In genomic region chr2:74891868-74892267, GRCm38 (mm10) we compare ENCODE assay signal across 21 mouse cellular contexts.
"Had no signal": no experiment of that assay in that cellular context is flagged by ENCODE, and none has a peak within 500 bp of the region (broad histone marks: within the 10 kb centered on the region; RNA-seq: fewer than 3 reads in every experiment).

No protein-coding gene starts in this region.

- H3K27ac ChIP-seq: lung, embryonic 15.5 days; macrophage; midbrain, embryonic 10.5 days; midbrain, embryonic 12.5 days; neural tube, embryonic 13.5 days; neural tube, embryonic 15.5 days; stomach, embryonic 15.5 days; stomach, postnatal 0 days had no signal

- H3K9ac ChIP-seq: lung, embryonic 15.5 days; midbrain, embryonic 12.5 days; neural tube, embryonic 13.5 days; neural tube, embryonic 15.5 days; stomach, embryonic 15.5 days had no signal

- H3K27me3 ChIP-seq: lung, embryonic 15.5 days; midbrain, embryonic 12.5 days; neural tube, embryonic 13.5 days; neural tube, embryonic 15.5 days; stomach, embryonic 15.5 days had no signal

- H3K4me2 ChIP-seq: lung, embryonic 15.5 days; midbrain, embryonic 12.5 days; neural tube, embryonic 13.5 days; neural tube, embryonic 15.5 days; stomach, embryonic 15.5 days had no signal

- H3K9me3 ChIP-seq: lung, embryonic 15.5 days; midbrain, embryonic 10.5 days; neural tube, embryonic 13.5 days; neural tube, embryonic 15.5 days; stomach, embryonic 15.5 days had no signal

- H3K4me1 ChIP-seq: megakaryocyte, embryonic 14.5 days; midbrain, embryonic 12.5 days; neural tube, embryonic 13.5 days; neural tube, embryonic 15.5 days; stomach, embryonic 15.5 days had no signal

- H3K4me3 ChIP-seq: lung, embryonic 15.5 days; megakaryocyte, embryonic 14.5 days; midbrain, embryonic 10.5 days; midbrain, embryonic 12.5 days; myocyte; neural tube, embryonic 13.5 days; neural tube, embryonic 15.5 days; stomach, embryonic 15.5 days had no signal

- ATAC-seq: lung, postnatal 0 days; midbrain, embryonic 16.5 days had no signal

- H3K36me3 ChIP-seq: lung, embryonic 15.5 days; midbrain, embryonic 10.5 days; midbrain, embryonic 12.5 days; neural tube, embryonic 13.5 days; neural tube, embryonic 15.5 days; stomach, embryonic 15.5 days had no signal

- DNase-seq: lung, adult 2 months; lung, postnatal 14 days; lung, postnatal 36 days; midbrain, embryonic 14.5 days; retina, postnatal 1 day; right cerebral cortex, adult 18-20 months; thymus, adult 2 months; thymus, postnatal 25 days; thymus, postnatal 4 days had no signal
